Mouse (Mus musculus) ES-E14 (cell line): Measurements from ENCODE around the gene Ccdc91. TPM values are rescaled to one million over a fixed set of nuclear protein-coding genes. Genes with fewer than 3 reads are reported as not detected.

Source experiments
- DNase-seq: peaks from one replicate; pipeline ENCODE4 v3.0.0-alpha.2; 2013; ENCODE audit warnings: low read depth, low spot score
- H3K27ac ChIP-seq: 2 replicates; pipeline ENCODE4 v1.5.1; 2012; ENCODE audit warnings: low read depth, mild to moderate bottlenecking, low read length, moderate library complexity, mixed read lengths; ENCODE audit not compliant: poor library complexity, insufficient read depth, severe bottlenecking
- H3K36me3 ChIP-seq: 2 replicates; pipeline ENCODE4 v1.6.1; 2012; ENCODE audit warnings: mild to moderate bottlenecking, low read length, moderate library complexity, mixed read lengths; ENCODE audit not compliant: control insufficient read depth, poor library complexity, insufficient read depth, severe bottlenecking
- H3K4me1 ChIP-seq, 2 experiments: fragments of 150-350 bp in 1 of 2; sonication (generic) in 1 of 2; 2 replicates each; pipeline ENCODE4 v1.6.1; 2012; ENCODE audit warnings: low read length in 2 of 2, mild to moderate bottlenecking in 1 of 2, mixed read lengths in 1 of 2; ENCODE audit not compliant: control insufficient read depth in 2 of 2, insufficient read depth in 2 of 2, poor library complexity in 1 of 2
- H3K4me3 ChIP-seq, 2 experiments: fragments of 150-350 bp in 1 of 2; sonication (generic) in 1 of 2; 2 replicates each; pipeline ENCODE4 v1.5.1; 2012; ENCODE audit warnings: low read length in 2 of 2, low read depth in 1 of 2, mild to moderate bottlenecking in 1 of 2, mixed read lengths in 1 of 2; ENCODE audit not compliant: insufficient read depth in 1 of 2, poor library complexity in 1 of 2, severe bottlenecking in 1 of 2
- H3K9ac ChIP-seq: 2 replicates; pipeline ENCODE4 v1.6.1; 2012; ENCODE audit warnings: low read depth, mild to moderate bottlenecking, low read length, mixed read lengths; ENCODE audit not compliant: poor library complexity, insufficient read depth, severe bottlenecking
- H3K9me3 ChIP-seq: fragments of 150-350 bp; sonication (generic); 2 replicates; pipeline ENCODE4 v1.6.1; 2012; ENCODE audit warnings: low read depth, mild to moderate bottlenecking, low read length; ENCODE audit not compliant: control insufficient read depth, insufficient read depth
- CHD2 ChIP-seq: IDR thresholded peaks from 2 replicates; pipeline ENCODE4 v1.6.1; 2014; ENCODE audit warnings: mild to moderate bottlenecking, low read depth, low read length, inconsistent platforms
- HCFC1 ChIP-seq: IDR thresholded peaks from 2 replicates; pipeline ENCODE4 v1.6.1; 2012; ENCODE audit warnings: low read length, inconsistent platforms, borderline replicate concordance; ENCODE audit not compliant: insufficient read depth
- MAFK ChIP-seq: IDR thresholded peaks from 2 replicates; pipeline ENCODE4 v1.6.1; 2014; ENCODE audit warnings: mild to moderate bottlenecking, low read depth, low read length, inconsistent platforms; ENCODE audit not compliant: insufficient read depth
- ZC3H11A ChIP-seq: IDR thresholded peaks from 2 replicates; pipeline ENCODE4 v1.6.1; 2012; ENCODE audit warnings: low read depth, mild to moderate bottlenecking, inconsistent platforms, low read length, borderline replicate concordance
- ZNF384 ChIP-seq: IDR thresholded peaks from 2 replicates; pipeline ENCODE4 v1.6.1; 2012; ENCODE audit warnings: low read depth, low read length, inconsistent platforms
- in situ Hi-C, 2 experiments: fragments of 600-800 bp; cut with MboI; formaldehyde crosslinking; loops; one replicate each; pipeline ENCODE4 v1.15.1; 2025; ENCODE audit warnings: low sequenced_read_pairs in 2 of 2, inconsistent platforms in 1 of 2; ENCODE audit not compliant: unreplicated experiment in 2 of 2
- total RNA-seq: library from RNA; depleted of rRNA; stranded (reverse); fragments of 300-350 nt; gene quantifications from 2 replicates; pipeline ENCODE4 v1.2.3, GENCODE M21; 2012

Ccdc91 gene
- total RNA-seq, 1 experiment: 12.6 TPM

- peaks cover 2% of the 10 kb centered on the region; the same call in 1 of the 2 replicates for H3K36me3 ChIP-seq
- H3K9me3 ChIP-seq: no peaks in the 10 kb centered on the region
- H3K4me1 ChIP-seq: peaks cover 0 to 2% of the 10 kb centered on the region in 2 experiments; a peak in 1 of 4 replicates
- no peak for DNase-seq
- H3K9ac ChIP-seq: no peak overlapping the region
- no peak overlapping the region for H3K27ac ChIP-seq
- in situ Hi-C loops: no loop called here
- TF ChIP-seq ZNF384: no peak
- no peak for TF ChIP-seq HCFC1
- TF ChIP-seq CHD2: no peak
- TF ChIP-seq MAFK: no peak
- TF ChIP-seq ZC3H11A: no peak
- H3K4me3 ChIP-seq: no peak overlapping the region
Observed at GRCm38 (mm10) chr6:147506074-147506473, 30.4 kb downstream of the Ccdc91 start.

GRCm38 (mm10) chr6:147506496-147506895 is 30.9 kb downstream of the Ccdc91 start:
- no peak overlapping the region for H3K27ac ChIP-seq
- H3K9me3 ChIP-seq: no peaks in the 10 kb centered on the region
- H3K4me1 ChIP-seq: peaks cover 0 to 2% of the 10 kb centered on the region in 2 experiments; a peak in 1 of 4 replicates
- TF ChIP-seq ZNF384 (no peak), CHD2 (no peak), HCFC1 (no peak), ZC3H11A (no peak), MAFK (no peak)
- H3K36me3 ChIP-seq: peaks cover 2% of the 10 kb centered on the region; the same call in 1 of the 2 replicates
- H3K9ac ChIP-seq: no peak overlapping the region
- DNase-seq: no peak
- no peak overlapping the region for H3K4me3 ChIP-seq
- in situ Hi-C loops: no loop called here

GRCm38 (mm10) chr6:147507186-147507585 is 31.6 kb downstream of the Ccdc91 start:
- in situ Hi-C loops: no loop called here
- peaks cover 0 to 2% of the 10 kb centered on the region in 2 experiments; a peak in 1 of 4 replicates for H3K4me1 ChIP-seq

GRCm38 (mm10) chr6:147510516-147510915 is 34.9 kb downstream of the Ccdc91 start:
- no peaks in the 10 kb centered on the region for H3K9me3 ChIP-seq
- in situ Hi-C loops: no loop called here
- no peak for DNase-seq
- no peaks in the 10 kb centered on the region for H3K4me1 ChIP-seq
- no peak overlapping the region for H3K9ac ChIP-seq
- no peak overlapping the region for H3K4me3 ChIP-seq
- no peak overlapping the region for H3K27ac ChIP-seq
- TF ChIP-seq CHD2 (no peak), MAFK (no peak), ZNF384 (no peak), HCFC1 (no peak), ZC3H11A (no peak)
- no peaks in the 10 kb centered on the region; the same call in 1 of the 2 replicates for H3K36me3 ChIP-seq

More at GRCm38 (mm10) chr6:147507186-147507585, 31.6 kb downstream of the Ccdc91 start:
- Histone ChIP-seq H3K4me3 (no peak overlapping the region), H3K9ac (no peak overlapping the region), H3K9me3 (no peaks in the 10 kb centered on the region), H3K36me3 (peaks cover 2% of the 10 kb centered on the region; the same call in 1 of the 2 replicates), H3K27ac (no peak overlapping the region)
- TF ChIP-seq ZC3H11A (no peak), CHD2 (no peak), HCFC1 (no peak), ZNF384 (no peak), MAFK (no peak)
- no peak for DNase-seq

- no peaks in the 10 kb centered on the region; the same call in 1 of the 2 replicates for H3K36me3 ChIP-seq
Observed at GRCm38 (mm10) chr6:147517909-147518308, 42.3 kb downstream of the Ccdc91 start.

More at GRCm38 (mm10) chr6:147517909-147518308, 42.3 kb downstream of the Ccdc91 start:
- Histone ChIP-seq H3K4me1 (peaks cover 0 to 6% of the 10 kb centered on the region in 2 experiments; a peak in 2 of 4 replicates), H3K4me3 (no peak overlapping the region), H3K9ac (no peak overlapping the region), H3K9me3 (no peaks in the 10 kb centered on the region), H3K27ac (no peak overlapping the region)
- no peak for DNase-seq
- in situ Hi-C loops: no loop called here
- TF ChIP-seq CHD2: no peak
- no peak for TF ChIP-seq MAFK
